Mouse (Mus musculus) heart, embryonic 13.5 days (tissue): Measurements from ENCODE around the gene Ap1s2. TPM values are rescaled to one million over a fixed set of nuclear protein-coding genes. Genes with fewer than 3 reads are reported as not detected.

Experiments
- ATAC-seq: fragments of 200-750 bp; cut with Nextera tagmentation; 2 replicates; pipeline ENCODE4 v1.8.0; 2017; ENCODE audit warnings: moderate TSS enrichment; ENCODE audit not compliant: insufficient number of reproducible peaks, low FRiP score, low TSS enrichment; ENCODE audit errors: extremely low read depth
- H3K27ac ChIP-seq: fragments of 300-500 bp; sonication (generic); replicated peaks from 2 replicates; pipeline ENCODE4 v1.5.1; 2015; ENCODE audit warnings: moderate library complexity, mild to moderate bottlenecking, inconsistent platforms
- H3K27me3 ChIP-seq: fragments of 300-500 bp; sonication (generic); replicated peaks from 2 replicates; pipeline ENCODE4 v1.6.1; 2015; ENCODE audit warnings: mild to moderate bottlenecking, inconsistent platforms
- H3K36me3 ChIP-seq: fragments of 300-500 bp; sonication (generic); 2 replicates; pipeline ENCODE4 v1.6.1; 2015; ENCODE audit warnings: mild to moderate bottlenecking, inconsistent platforms
- H3K4me1 ChIP-seq: fragments of 300-500 bp; sonication (generic); 2 replicates; pipeline ENCODE4 v1.6.1; 2015; ENCODE audit warnings: inconsistent platforms
- H3K4me2 ChIP-seq: fragments of 300-500 bp; sonication (generic); 2 replicates; pipeline ENCODE4 v1.6.1; 2015; ENCODE audit warnings: inconsistent platforms, mild to moderate bottlenecking, moderate library complexity
- H3K4me3 ChIP-seq: fragments of 300-500 bp; sonication (generic); 2 replicates; pipeline ENCODE4 v1.5.1; 2015; ENCODE audit warnings: moderate library complexity, mild to moderate bottlenecking, inconsistent platforms
- H3K9ac ChIP-seq: fragments of 300-500 bp; sonication (generic); 2 replicates; pipeline ENCODE4 v1.6.1; 2015; ENCODE audit warnings: inconsistent platforms, mild to moderate bottlenecking, moderate library complexity
- H3K9me3 ChIP-seq: fragments of 300-500 bp; sonication (generic); 2 replicates; pipeline ENCODE4 v1.6.1; 2016; ENCODE audit warnings: inconsistent platforms
- WGBS: fragments of 180-500 bp; shearing (Covaris S2); methylation state at CpG from one replicate; pipeline ENCODE4 v1.1.7; 2015; ENCODE audit warnings: mixed read lengths; 5-methylcytosine and 5-hydroxymethylcytosine counted together
- polyA plus RNA-seq: library from polyadenylated mRNA; unstranded; fragments of >200 nt; fragmentation: Nextera tagmentation; extraction: Ambion mirVana; gene quantifications from 2 replicates; pipeline ENCODE4 v1.2.1, GENCODE M21; 2015

Gene Ap1s2
- 17.7 and 22.0 TPM in 2 replicates for polyA plus RNA-seq

DNA sequence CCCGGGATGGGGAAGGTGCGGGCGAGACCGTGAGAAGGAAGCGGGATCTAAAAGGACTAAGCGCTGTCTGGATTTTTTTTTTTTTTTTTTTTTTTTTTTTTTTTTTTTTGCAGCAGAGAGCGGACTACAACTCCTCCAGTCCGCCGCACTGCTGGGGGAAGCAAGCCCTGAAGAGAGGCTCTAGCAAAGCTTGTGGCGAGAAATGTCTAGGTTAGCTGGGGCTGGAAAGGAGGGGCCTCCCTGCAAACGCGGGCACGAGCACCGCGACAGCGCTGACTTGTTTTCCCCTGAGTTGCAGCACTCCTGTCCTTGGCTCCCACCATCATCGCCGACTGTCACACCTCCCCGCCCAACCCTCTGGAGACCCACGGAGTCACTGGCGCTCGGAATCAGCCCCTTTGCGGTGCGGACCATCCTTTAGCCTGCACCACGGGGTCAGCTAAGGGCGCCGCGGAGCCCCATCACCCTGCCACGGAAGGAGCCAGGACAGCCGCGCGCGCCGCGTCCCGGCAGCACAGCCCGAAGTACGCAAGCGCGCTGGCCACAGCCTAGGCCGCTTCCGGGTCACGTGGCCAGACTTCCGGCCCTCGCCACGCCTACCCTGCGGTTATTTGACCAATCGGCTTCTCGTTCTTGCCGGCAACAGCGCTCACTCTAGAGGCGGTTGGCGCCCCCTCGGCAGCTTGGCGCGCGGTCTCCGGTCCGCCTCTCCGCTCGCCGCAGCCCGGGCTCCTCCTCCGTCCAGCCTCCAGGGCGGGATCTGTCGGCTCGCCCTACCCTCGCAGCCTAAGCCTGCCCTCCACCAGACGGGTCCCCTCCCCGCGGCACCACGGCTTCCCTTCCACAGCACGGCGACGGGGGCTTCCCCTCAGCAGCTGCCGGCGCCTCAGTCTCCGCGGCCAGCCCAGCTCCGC lies at the start of gene Ap1s2:
Ap1s2 (plus strand) TSS at position 681 of the 914 bp plus-strand sequence.
- H3K4me3 ChIP-seq, result peak within 1 kb of the TSS; percentile 73
- no peaks in the 10 kb centered on the region for H3K4me1 ChIP-seq
- H3K27ac ChIP-seq, result peak within 1 kb of the TSS; percentile 85
- WGBS, result 9% methylated on average over 73 of the region's 80 CpGs
- H3K9me3 ChIP-seq, result no peaks in the 10 kb centered on the region
- 0 out of 2 replicates have a peak, but pooled peaks cover 3% of the 10 kb centered on the region for H3K27me3 ChIP-seq
- no peaks in the 10 kb centered on the region for H3K36me3 ChIP-seq
- peak within 1 kb of the TSS; percentile 82 for H3K9ac ChIP-seq
- peak within 1 kb of the TSS; percentile 69 for H3K4me2 ChIP-seq
- ATAC-seq, result peak; percentile 99

DNA sequence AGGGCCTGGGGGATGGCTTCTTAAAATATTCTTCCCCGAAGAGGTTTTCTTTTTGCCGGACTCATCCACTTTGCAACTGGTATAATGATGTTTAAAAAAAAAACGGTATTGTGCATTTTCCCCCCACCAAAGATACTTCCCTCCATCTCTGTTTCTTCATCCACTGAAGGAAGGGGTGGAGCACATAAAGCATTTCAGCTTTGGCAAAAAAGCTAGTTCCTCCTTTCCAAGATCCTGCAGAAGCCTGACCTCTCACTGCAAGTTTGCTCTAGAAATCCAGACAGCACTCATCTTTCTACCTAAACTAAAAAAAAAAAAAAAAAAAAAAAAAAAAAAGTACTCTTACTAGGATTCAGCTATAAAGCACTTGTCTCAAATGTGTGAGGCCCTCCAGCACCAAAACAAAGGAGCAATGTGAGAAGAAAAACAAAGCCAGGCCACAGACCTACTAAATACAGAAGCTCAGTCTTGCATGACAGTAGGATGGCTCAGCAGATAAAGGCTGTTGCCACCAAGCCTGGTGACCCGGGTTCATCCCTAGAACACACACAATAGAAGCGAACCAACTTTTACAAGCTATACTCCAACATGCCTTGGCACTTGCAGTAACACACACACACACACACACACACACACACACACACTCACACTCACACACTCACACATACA lies 41.0 kb upstream of the Ap1s2 start:
- WGBS, result 68% methylated on average over 5 of the region's 5 CpGs
- Histone ChIP-seq H3K4me2 (no peak overlapping the region), H3K4me1 (no peaks in the 10 kb centered on the region), H3K27me3 (no peaks in the 10 kb centered on the region), H3K9ac (no peak overlapping the region), H3K36me3 (no peaks in the 10 kb centered on the region), H3K27ac (no peak overlapping the region), H3K9me3 (no peaks in the 10 kb centered on the region), H3K4me3 (no peak overlapping the region)
- no peak for ATAC-seq

DNA sequence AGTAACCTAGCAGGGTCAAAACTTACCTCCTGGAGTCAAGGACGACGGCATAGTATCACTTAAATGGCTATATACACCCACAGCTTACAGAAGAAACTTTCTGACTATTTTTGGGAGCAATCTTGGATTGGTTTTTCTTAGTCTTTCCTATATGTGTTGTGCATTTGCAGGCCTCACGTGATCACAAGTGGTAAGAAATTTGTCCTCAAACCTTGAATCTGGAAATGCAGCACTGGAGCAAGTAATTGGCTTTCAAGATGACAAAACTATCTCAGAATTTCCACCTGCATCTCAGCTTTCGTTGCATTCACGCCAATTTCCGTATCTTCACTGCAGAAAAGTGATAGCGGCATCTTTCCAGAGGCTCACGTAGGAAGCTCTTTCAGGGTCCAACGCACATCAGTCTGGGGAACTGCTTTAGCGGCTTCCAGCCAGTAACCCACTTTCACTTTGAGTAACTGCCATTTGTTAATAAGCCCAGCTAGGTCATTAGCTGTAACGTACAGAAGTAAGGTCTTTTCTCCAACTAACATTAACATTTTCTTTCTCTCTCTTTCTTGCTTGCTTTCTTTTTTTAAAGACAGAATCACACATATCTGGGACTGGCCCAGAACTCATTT lies 40.0 kb upstream of the Ap1s2 start:
- H3K4me2 ChIP-seq, result no peak overlapping the region
- H3K27ac ChIP-seq, result no peak overlapping the region
- H3K27me3 ChIP-seq, result no peaks in the 10 kb centered on the region
- no peaks in the 10 kb centered on the region for H3K36me3 ChIP-seq
- WGBS, result 71% methylated on average over 11 of the region's 11 CpGs
- no peak overlapping the region for H3K4me3 ChIP-seq
- no peaks in the 10 kb centered on the region for H3K4me1 ChIP-seq
- H3K9me3 ChIP-seq, result no peaks in the 10 kb centered on the region
- no peak overlapping the region for H3K9ac ChIP-seq
- no peak for ATAC-seq

DNA sequence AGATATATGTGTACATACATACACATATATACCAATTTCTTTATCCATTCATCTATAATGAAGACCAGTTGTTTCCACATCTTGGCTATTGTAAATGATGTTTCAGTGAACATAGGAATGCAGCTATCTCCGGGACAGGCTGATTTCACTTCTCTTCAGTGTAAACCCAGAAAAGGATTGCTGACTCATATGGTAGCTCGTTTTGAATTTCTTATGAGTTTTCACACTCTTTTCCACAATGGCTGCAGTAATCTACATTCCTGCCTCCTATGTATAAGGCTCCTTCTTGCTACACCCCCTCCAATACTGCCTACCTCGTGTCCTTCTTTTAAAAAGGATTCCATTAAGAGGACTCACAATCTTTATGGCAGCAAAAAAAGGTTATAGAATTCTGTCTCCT lies 32.9 kb upstream of the Ap1s2 start:
- Histone ChIP-seq H3K9ac (no peak overlapping the region), H3K4me2 (no peak overlapping the region), H3K27me3 (no peaks in the 10 kb centered on the region), H3K36me3 (no peaks in the 10 kb centered on the region), H3K4me1 (peaks cover 14% of the 10 kb centered on the region), H3K4me3 (no peak overlapping the region), H3K27ac (no peak overlapping the region), H3K9me3 (no peaks in the 10 kb centered on the region)
- ATAC-seq, result no peak
- 72% methylated on average over 3 of the region's 3 CpGs for WGBS

DNA sequence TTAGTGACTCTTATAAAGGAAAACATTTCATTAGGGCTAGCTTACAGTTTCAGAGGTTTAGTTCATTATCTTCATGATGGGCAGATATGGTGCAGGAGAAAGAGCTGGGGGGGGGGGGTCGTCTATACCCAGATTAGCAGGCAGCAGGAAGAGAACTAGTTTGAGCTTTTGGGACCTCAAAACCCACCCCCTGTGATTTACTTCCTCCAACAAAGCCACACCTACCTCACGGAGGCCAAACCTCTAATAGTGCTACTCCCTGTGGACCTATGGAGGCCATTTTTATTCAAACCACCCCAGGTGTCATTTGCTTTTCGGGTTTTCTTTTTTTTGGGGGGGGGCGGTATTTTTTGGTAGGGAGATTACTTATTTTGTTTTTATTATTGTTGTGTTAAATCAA lies 32.2 kb upstream of the Ap1s2 start:
- Histone ChIP-seq H3K4me1 (peaks cover 14% of the 10 kb centered on the region), H3K27me3 (no peaks in the 10 kb centered on the region), H3K9ac (no peak overlapping the region), H3K27ac (no peak overlapping the region), H3K9me3 (no peaks in the 10 kb centered on the region), H3K36me3 (no peaks in the 10 kb centered on the region), H3K4me3 (no peak overlapping the region), H3K4me2 (no peak overlapping the region)
- WGBS, result 66% methylated on average over 4 of the region's 4 CpGs
- ATAC-seq, result no peak

DNA sequence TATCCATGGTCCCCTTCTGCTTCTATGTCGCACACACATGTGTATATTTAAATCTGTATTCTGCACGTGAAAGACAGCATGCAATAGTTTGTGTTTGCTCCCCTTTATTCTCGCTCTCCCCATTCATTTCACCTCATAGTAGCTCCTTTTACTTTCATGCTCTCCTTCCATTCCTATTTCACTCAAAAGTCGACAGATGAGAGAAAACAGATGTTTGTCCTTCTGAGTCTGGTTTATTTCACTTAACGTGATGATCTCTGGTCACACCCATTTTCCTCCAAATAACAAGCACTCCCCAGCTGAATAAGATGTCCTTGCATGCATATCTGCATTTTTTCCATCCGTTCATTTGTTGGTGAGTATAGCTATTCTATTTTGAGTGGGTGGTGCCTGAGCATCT lies 29.8 kb upstream of the Ap1s2 start:
- H3K4me1 ChIP-seq, result peaks cover 14% of the 10 kb centered on the region
- no peaks in the 10 kb centered on the region for H3K27me3 ChIP-seq
- no peak overlapping the region for H3K4me3 ChIP-seq
- H3K9me3 ChIP-seq, result no peaks in the 10 kb centered on the region
- peak overlapping the region; percentile 44 for H3K4me2 ChIP-seq
- no peaks in the 10 kb centered on the region for H3K36me3 ChIP-seq
- no peak overlapping the region for H3K9ac ChIP-seq
- 43% methylated on average over 6 of the region's 6 CpGs for WGBS
- peak overlapping the region; percentile 77; the same call in 1 of the 2 replicates for H3K27ac ChIP-seq
- ATAC-seq, result no peak

DNA sequence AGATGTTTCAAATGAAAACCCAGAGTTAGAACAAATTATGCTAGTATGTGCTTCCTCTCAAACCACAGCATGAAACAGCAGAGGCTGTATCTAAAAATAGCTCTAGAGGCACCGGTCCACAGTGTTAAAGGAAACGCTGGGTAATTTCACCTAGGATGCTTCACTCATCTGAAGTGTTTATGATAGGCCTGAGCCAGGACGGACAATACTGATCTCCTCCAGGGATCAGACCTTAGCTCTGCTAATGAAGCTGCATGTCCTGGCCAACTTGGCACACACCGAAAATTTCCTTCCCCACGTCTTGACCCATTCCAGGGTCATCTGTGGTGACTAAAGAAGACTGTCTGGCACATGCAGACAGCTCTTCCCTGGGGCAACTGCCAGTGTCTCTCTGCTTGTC lies 29.4 kb upstream of the Ap1s2 start:
- Histone ChIP-seq H3K9ac (no peak overlapping the region), H3K27me3 (no peaks in the 10 kb centered on the region), H3K4me3 (no peak overlapping the region), H3K4me1 (peaks cover 14% of the 10 kb centered on the region), H3K4me2 (peak overlapping the region; percentile 44), H3K36me3 (no peaks in the 10 kb centered on the region), H3K27ac (peak overlapping the region; percentile 77), H3K9me3 (no peaks in the 10 kb centered on the region)
- ATAC-seq, result no peak
- 24% methylated on average over 5 of the region's 5 CpGs for WGBS

DNA sequence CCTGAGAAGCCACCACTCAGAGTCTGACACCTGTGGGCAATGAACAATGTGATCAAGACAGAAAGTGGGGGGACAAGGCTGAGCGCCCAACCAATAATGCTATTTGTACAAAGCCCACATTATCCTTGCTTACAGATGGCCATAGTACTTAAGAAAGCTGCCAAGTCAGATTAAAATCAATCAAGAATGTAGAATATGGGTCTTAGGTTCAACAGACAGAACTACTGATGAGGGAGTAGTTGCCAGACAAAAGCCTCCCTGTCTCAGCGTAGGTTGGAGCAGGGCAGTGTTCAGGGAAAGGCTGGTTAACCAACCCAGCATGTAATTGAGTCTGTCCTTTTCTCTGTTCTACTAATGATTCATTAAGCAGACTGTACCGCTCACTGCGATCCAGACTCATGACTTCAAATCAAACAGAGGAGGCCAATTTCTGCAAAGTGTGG lies 23.3 kb upstream of the Ap1s2 start:
- H3K9me3 ChIP-seq, result no peaks in the 10 kb centered on the region
- ATAC-seq, result no peak
- H3K4me3 ChIP-seq, result no peak overlapping the region
- no peaks in the 10 kb centered on the region for H3K27me3 ChIP-seq
- H3K27ac ChIP-seq, result no peak overlapping the region
- no peak overlapping the region for H3K9ac ChIP-seq
- no peak overlapping the region for H3K4me2 ChIP-seq
- H3K36me3 ChIP-seq, result no peaks in the 10 kb centered on the region
- 80% methylated on average over 4 of the region's 4 CpGs for WGBS
- H3K4me1 ChIP-seq, result no peaks in the 10 kb centered on the region

DNA sequence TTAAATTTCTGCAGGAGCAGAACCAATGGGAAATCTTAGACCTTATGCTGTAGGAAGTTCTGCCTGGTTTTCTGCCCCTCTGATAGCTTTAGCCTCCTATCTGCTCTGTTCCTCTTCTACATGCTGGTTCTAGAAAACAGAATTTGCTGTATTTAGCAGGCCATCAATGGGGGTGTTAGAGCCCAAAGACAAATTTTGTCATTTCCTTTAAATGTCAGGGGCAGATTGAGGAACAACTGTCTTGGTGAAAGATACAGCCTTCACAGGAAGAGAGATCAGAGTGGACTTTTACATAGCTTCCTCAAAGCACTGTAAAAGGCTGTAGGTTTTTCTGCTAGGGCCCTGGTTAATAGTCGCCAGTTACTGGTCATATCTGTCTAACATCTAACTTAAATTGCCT lies 11.5 kb upstream of the Ap1s2 start:
- 52% methylated on average over 1 of the region's 1 CpGs for WGBS
- no peaks in the 10 kb centered on the region for H3K27me3 ChIP-seq
- no peaks in the 10 kb centered on the region for H3K36me3 ChIP-seq
- H3K4me3 ChIP-seq, result no peak overlapping the region
- no peaks in the 10 kb centered on the region for H3K4me1 ChIP-seq
- no peak overlapping the region for H3K27ac ChIP-seq
- no peaks in the 10 kb centered on the region for H3K9me3 ChIP-seq
- H3K9ac ChIP-seq, result no peak overlapping the region
- no peak for ATAC-seq
- H3K4me2 ChIP-seq, result no peak overlapping the region

DNA sequence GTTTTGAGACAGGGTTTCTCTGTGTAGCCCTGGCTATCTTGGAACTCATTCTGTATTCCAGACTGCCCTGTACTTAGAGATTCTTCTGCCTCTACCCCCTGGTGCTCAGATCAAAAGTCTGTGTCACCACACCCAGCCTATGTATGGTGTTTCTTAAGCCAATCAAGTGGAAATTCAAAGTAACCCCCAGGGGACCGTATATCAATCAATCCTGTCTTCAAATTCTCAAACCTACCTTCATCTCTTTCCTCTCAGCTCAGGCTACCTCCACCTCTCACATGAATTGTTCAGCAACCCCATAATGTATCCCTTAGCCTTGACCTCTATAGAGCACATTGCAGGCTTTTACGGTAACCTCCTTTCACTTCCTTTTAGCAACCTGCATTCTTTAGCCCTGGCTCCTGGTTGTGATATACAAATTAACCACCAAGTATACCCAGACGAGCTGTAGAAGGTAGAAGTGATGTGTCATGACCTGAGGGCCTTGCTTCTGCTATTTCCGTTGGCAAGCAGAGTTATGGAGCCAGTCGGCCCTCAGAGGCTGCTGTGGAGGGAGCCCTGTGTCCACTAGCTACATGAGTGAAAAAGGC lies 9.3 kb upstream of the Ap1s2 start:
- no peaks in the 10 kb centered on the region for H3K36me3 ChIP-seq
- no peak overlapping the region for H3K9ac ChIP-seq
- H3K4me2 ChIP-seq, result no peak overlapping the region
- 46% methylated on average over 5 of the region's 5 CpGs for WGBS
- no peaks in the 10 kb centered on the region for H3K4me1 ChIP-seq
- no peak overlapping the region for H3K27ac ChIP-seq
- no peak for ATAC-seq
- no peaks in the 10 kb centered on the region for H3K27me3 ChIP-seq
- H3K4me3 ChIP-seq, result no peak overlapping the region
- H3K9me3 ChIP-seq, result no peaks in the 10 kb centered on the region

DNA sequence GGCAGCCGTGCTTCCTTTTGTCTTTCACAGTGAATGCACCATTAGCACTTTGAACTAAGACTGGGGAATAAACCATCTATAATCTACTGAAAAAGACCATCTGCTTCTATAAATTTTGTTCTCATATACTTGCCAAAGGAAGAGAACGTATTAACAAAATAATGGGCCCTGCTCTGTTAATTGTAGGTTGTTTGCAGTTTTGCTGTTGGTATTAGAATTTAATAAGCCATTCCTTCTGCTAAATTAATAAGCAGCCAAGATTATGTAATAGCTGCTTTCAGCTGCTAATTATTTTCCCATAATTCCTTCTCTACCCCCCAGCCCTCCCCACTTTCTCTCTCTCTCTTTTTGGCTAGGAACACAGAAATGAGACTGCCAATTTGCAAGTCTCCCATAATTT lies 2.0 kb upstream of the Ap1s2 start:
- no peaks in the 10 kb centered on the region for H3K9me3 ChIP-seq
- no peak overlapping the region for H3K27ac ChIP-seq
- H3K4me1 ChIP-seq, result no peaks in the 10 kb centered on the region
- no peak overlapping the region for H3K9ac ChIP-seq
- no peaks in the 10 kb centered on the region for H3K36me3 ChIP-seq
- H3K4me2 ChIP-seq, result no peak overlapping the region
- H3K27me3 ChIP-seq, result 0 out of 2 replicates have a peak, but pooled peaks cover 3% of the 10 kb centered on the region
- 76% methylated on average over 2 of the region's 2 CpGs for WGBS
- no peak for ATAC-seq
- no peak overlapping the region for H3K4me3 ChIP-seq
